Mouse (Mus musculus) heart, embryonic 16.5 days (tissue): ENCODE results near the gene 1700088E04Rik. TPM values are rescaled to one million over a fixed set of nuclear protein-coding genes. Genes with fewer than 3 reads are reported as not detected.

ENCODE experiments used
- ATAC-seq: fragments of 200-750 bp; cut with Nextera tagmentation; replicated peaks from 2 replicates; pipeline ENCODE4 v1.8.0; 2017; ENCODE audit warnings: moderate number of reproducible peaks; ENCODE audit not compliant: insufficient read depth, low FRiP score; ENCODE audit errors: extremely low read depth
- H3K27ac ChIP-seq: fragments of 300-500 bp; sonication (generic); 2 replicates; pipeline ENCODE4 v1.5.1; 2014; ENCODE audit warnings: mild to moderate bottlenecking, low read length, control low read depth, moderate library complexity
- H3K27me3 ChIP-seq: fragments of 300-500 bp; sonication (generic); 2 replicates; pipeline ENCODE4 v1.6.1; 2014; ENCODE audit warnings: low read length, mixed read lengths; ENCODE audit not compliant: control insufficient read depth, insufficient read depth
- H3K36me3 ChIP-seq: fragments of 300-500 bp; sonication (generic); 2 replicates; pipeline ENCODE4 v1.6.1; 2014; ENCODE audit not compliant: control insufficient read depth, insufficient read depth
- H3K4me1 ChIP-seq: fragments of 300-500 bp; sonication (generic); 2 replicates; pipeline ENCODE4 v1.6.1; 2014; ENCODE audit warnings: low read length, mixed read lengths; ENCODE audit not compliant: control insufficient read depth, insufficient read depth
- H3K4me2 ChIP-seq: fragments of 300-500 bp; sonication (generic); 2 replicates; pipeline ENCODE4 v1.6.1; 2014; ENCODE audit warnings: low read depth, mild to moderate bottlenecking, control low read depth, low read length
- H3K4me3 ChIP-seq: fragments of 300-500 bp; sonication (generic); 2 replicates; pipeline ENCODE4 v1.5.1; 2014; ENCODE audit warnings: mild to moderate bottlenecking, control low read depth, low read length
- H3K9ac ChIP-seq: fragments of 300-500 bp; sonication (generic); 2 replicates; pipeline ENCODE4 v1.6.1; 2014; ENCODE audit warnings: low read length, control low read depth
- H3K9me3 ChIP-seq: fragments of 300-500 bp; sonication (generic); replicated peaks from 2 replicates; pipeline ENCODE4 v1.6.1; 2016; ENCODE audit warnings: low read length; ENCODE audit not compliant: control insufficient read depth
- WGBS: fragments of 180-500 bp; shearing (Covaris S2); extraction: QIAGEN DNeasy Blood & Tissue Kit; methylation state at CpG from one replicate; pipeline ENCODE4 v1.1.7; 2014; 5-methylcytosine and 5-hydroxymethylcytosine counted together
- polyA plus RNA-seq: library from polyadenylated mRNA; unstranded; fragments of >200 nt; fragmentation: Nextera tagmentation; extraction: Ambion mirVana; gene quantifications from 2 replicates; pipeline ENCODE4 v1.2.1, GENCODE M21; 2015

The 1700088E04Rik gene
- polyA plus RNA-seq, 1 experiment from 2014 or later, result 11.0 TPM

- ATAC-seq, result no peak
- H3K27ac ChIP-seq, result no peak overlapping the region
- H3K27me3 ChIP-seq, result no peaks in the 10 kb centered on the region
- H3K4me1 ChIP-seq, result peaks cover 9% of the 10 kb centered on the region
- no peak overlapping the region for H3K4me2 ChIP-seq
- peaks cover 24% of the 10 kb centered on the region for H3K36me3 ChIP-seq
- H3K9ac ChIP-seq, result no peak overlapping the region
- H3K9me3 ChIP-seq, result no peaks in the 10 kb centered on the region
- no peak overlapping the region for H3K4me3 ChIP-seq
- 69% methylated on average over 11 of the region's 11 CpGs for WGBS
Measured at GRCm38 (mm10) chr15:79135783-79136575, 5.1 kb downstream of the 1700088E04Rik start.

GRCm38 (mm10) chr15:79135332-79135731 lies 5.7 kb downstream of the 1700088E04Rik start:
- H3K9ac ChIP-seq, result no peak overlapping the region
- 83% methylated on average over 9 of the region's 9 CpGs for WGBS

GRCm38 (mm10) chr15:79134496-79135270 lies 6.4 kb downstream of the 1700088E04Rik start:
- H3K9ac ChIP-seq, result no peak overlapping the region
- H3K27ac ChIP-seq, result no peak overlapping the region; the same call in 1 of the 2 replicates
- H3K4me3 ChIP-seq, result no peak overlapping the region
- no peak for ATAC-seq
- peaks cover 36% of the 10 kb centered on the region for H3K36me3 ChIP-seq
- no peaks in the 10 kb centered on the region for H3K9me3 ChIP-seq
- no peak overlapping the region for H3K4me2 ChIP-seq
- peaks cover 17% of the 10 kb centered on the region for H3K4me1 ChIP-seq
- H3K27me3 ChIP-seq, result no peaks in the 10 kb centered on the region
- WGBS, result 85% methylated on average over 9 of the region's 9 CpGs

More at GRCm38 (mm10) chr15:79135332-79135731, 5.7 kb downstream of the 1700088E04Rik start:
- no peak for ATAC-seq
- Histone ChIP-seq H3K9me3 (no peaks in the 10 kb centered on the region), H3K4me2 (no peak overlapping the region), H3K27ac (no peak overlapping the region; the same call in 1 of the 2 replicates), H3K36me3 (peaks cover 30% of the 10 kb centered on the region), H3K4me1 (peaks cover 15% of the 10 kb centered on the region), H3K27me3 (no peaks in the 10 kb centered on the region), H3K4me3 (no peak overlapping the region)

- no peak overlapping the region for H3K4me3 ChIP-seq
- H3K36me3 ChIP-seq, result peaks cover 46% of the 10 kb centered on the region
- H3K9me3 ChIP-seq, result no peaks in the 10 kb centered on the region; the same call in 1 of the 2 replicates
- 74% methylated on average over 6 of the region's 6 CpGs for WGBS
- no peaks in the 10 kb centered on the region for H3K27me3 ChIP-seq
- no peak overlapping the region for H3K9ac ChIP-seq
- no peak overlapping the region for H3K4me2 ChIP-seq
- H3K4me1 ChIP-seq, result peaks cover 17% of the 10 kb centered on the region
- no peak overlapping the region for H3K27ac ChIP-seq
- no peak for ATAC-seq
Measured at GRCm38 (mm10) chr15:79133191-79133661, 7.8 kb downstream of the 1700088E04Rik start.

DNA sequence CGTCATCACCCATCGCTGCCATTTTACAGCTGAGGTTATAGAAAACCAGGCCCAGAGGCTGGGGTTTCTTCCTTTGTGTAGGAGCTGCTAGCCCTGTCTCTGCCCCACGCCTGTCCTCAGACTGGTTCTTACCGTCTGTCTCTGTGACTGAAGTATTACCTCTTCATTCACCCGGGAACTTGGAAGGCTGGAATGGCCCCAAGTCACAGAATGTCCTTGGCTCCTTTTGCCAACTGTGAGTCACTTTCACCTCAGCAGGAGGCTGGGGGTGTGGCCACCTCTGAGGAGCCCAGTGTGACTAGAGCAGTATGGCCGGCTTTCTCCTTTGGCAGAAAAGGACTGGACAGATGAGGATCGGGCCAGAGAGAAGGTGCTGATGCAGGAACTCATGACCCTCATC lies 9.6 kb downstream of the 1700088E04Rik start:
- H3K27me3 ChIP-seq, result no peaks in the 10 kb centered on the region
- H3K27ac ChIP-seq, result peak overlapping the region; percentile 68
- H3K9me3 ChIP-seq, result peaks cover 5% of the 10 kb centered on the region
- H3K4me1 ChIP-seq, result peaks cover 17% of the 10 kb centered on the region
- peaks cover 63% of the 10 kb centered on the region for H3K36me3 ChIP-seq
- no peak for ATAC-seq
- H3K9ac ChIP-seq, result peak overlapping the region; percentile 38; the same call in 1 of the 2 replicates
- no peak overlapping the region for H3K4me2 ChIP-seq
- WGBS, result 48% methylated on average over 7 of the region's 7 CpGs
- no peak overlapping the region for H3K4me3 ChIP-seq

GRCm38 (mm10) chr15:79130782-79131181 lies 10.3 kb downstream of the 1700088E04Rik start:
- Histone ChIP-seq H3K27ac (peak overlapping the region; percentile 68), H3K9me3 (peaks cover 5% of the 10 kb centered on the region), H3K36me3 (peaks cover 68% of the 10 kb centered on the region), H3K4me3 (no peak overlapping the region), H3K9ac (peak overlapping the region; percentile 38; the same call in 1 of the 2 replicates), H3K4me1 (peaks cover 17% of the 10 kb centered on the region), H3K4me2 (no peak overlapping the region), H3K27me3 (no peaks in the 10 kb centered on the region)
- ATAC-seq, result no peak
- WGBS, result 60% methylated on average over 10 of the region's 10 CpGs

- Histone ChIP-seq H3K9ac (no peak overlapping the region), H3K4me1 (peaks cover 25% of the 10 kb centered on the region), H3K27me3 (no peaks in the 10 kb centered on the region), H3K4me3 (no peak overlapping the region), H3K36me3 (peaks cover 78% of the 10 kb centered on the region), H3K4me2 (no peak overlapping the region), H3K27ac (no peak overlapping the region), H3K9me3 (peaks cover 5% of the 10 kb centered on the region)
- 73% methylated on average over 7 of the region's 7 CpGs for WGBS
- ATAC-seq, result no peak
Measured at GRCm38 (mm10) chr15:79129311-79129710, 11.7 kb downstream of the 1700088E04Rik start.

DNA sequence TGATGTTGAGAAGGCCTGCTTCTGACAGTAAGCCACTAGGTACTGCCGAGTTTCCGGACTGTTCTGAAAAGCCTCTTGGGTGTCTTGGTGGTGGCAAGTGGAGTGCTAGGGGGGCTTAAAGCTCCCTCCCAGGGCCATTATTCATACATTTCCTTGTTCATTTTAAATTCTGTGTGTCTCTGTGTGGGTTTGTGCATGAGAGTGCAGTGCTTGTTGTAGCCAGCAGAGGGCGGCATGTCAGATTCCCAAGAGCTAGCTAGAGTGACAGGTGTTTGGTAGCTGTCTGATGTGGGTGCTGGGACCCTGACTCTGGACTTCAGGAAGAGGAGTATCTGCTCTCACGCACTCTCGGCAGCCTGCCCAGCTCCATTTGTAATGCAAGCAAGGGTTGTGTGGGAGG lies 12.8 kb downstream of the 1700088E04Rik start:
- H3K9ac ChIP-seq, result no peak overlapping the region
- WGBS, result 94% methylated on average over 5 of the region's 5 CpGs
- no peak overlapping the region for H3K27ac ChIP-seq
- H3K9me3 ChIP-seq, result peaks cover 5% of the 10 kb centered on the region
- H3K4me1 ChIP-seq, result peaks cover 34% of the 10 kb centered on the region
- H3K4me3 ChIP-seq, result no peak overlapping the region
- no peaks in the 10 kb centered on the region for H3K27me3 ChIP-seq
- H3K4me2 ChIP-seq, result no peak overlapping the region
- peaks cover 72% of the 10 kb centered on the region for H3K36me3 ChIP-seq
- no peak for ATAC-seq

- WGBS, result 90% methylated on average over 12 of the region's 12 CpGs
- ATAC-seq, result no peak
Measured at GRCm38 (mm10) chr15:79127101-79127500, 14.0 kb downstream of the 1700088E04Rik start.

More at GRCm38 (mm10) chr15:79127101-79127500, 14.0 kb downstream of the 1700088E04Rik start:
- Histone ChIP-seq H3K4me1 (peaks cover 41% of the 10 kb centered on the region), H3K9me3 (peaks cover 5% of the 10 kb centered on the region), H3K27ac (no peak overlapping the region), H3K9ac (no peak overlapping the region), H3K4me2 (no peak overlapping the region), H3K36me3 (peaks cover 69% of the 10 kb centered on the region), H3K4me3 (no peak overlapping the region), H3K27me3 (no peaks in the 10 kb centered on the region)
